Mouse (Mus musculus) bone marrow macrophage, adult 2 months (primary cell): ENCODE results near the gene Ficd. TPM values are rescaled to one million over a fixed set of nuclear protein-coding genes. Genes with fewer than 3 reads are reported as not detected.
"Not testable (repeated sequence)": the region's sequence is repeated elsewhere in the genome, so short reads cannot be mapped to it uniquely, and the experiment has no call there.

Experiments
- H3K27ac ChIP-seq: 2 replicates; pipeline ENCODE4 v1.5.1; 2012; ENCODE audit warnings: low read depth, low read length; ENCODE audit not compliant: insufficient read depth
- H3K4me1 ChIP-seq: 2 replicates; pipeline ENCODE4 v1.6.1; 2012; ENCODE audit warnings: low read length; ENCODE audit not compliant: control insufficient read depth, insufficient read depth
- H3K4me3 ChIP-seq: 2 replicates; pipeline ENCODE4 v1.5.1; 2012; ENCODE audit warnings: mild to moderate bottlenecking, low read length, moderate library complexity; ENCODE audit not compliant: insufficient read depth
- CTCF ChIP-seq: IDR thresholded peaks from 2 replicates; pipeline ENCODE4 v1.5.1; 2012; ENCODE audit warnings: low read depth, mild to moderate bottlenecking, low read length, moderate library complexity
- POLR2A ChIP-seq: IDR thresholded peaks from 2 replicates; pipeline ENCODE4 v1.6.1; 2012; ENCODE audit warnings: mild to moderate bottlenecking, low read depth, low read length, borderline replicate concordance
- polyA plus RNA-seq: library from polyadenylated mRNA; stranded (reverse); fragments of >200 nt; gene quantifications from 2 replicates; pipeline ENCODE4 v1.2.4, GENCODE M21; 2012; ENCODE audit not compliant: missing spikeins, insufficient read depth, insufficient read length

Ficd gene
- polyA plus RNA-seq, 1 experiment: 3.0 TPM

GRCm38 (mm10) chr5:113772905-113773519 is 37.4 kb downstream of the Ficd start:
- peak overlapping the region; percentile 29; the same call in 1 of the 2 replicates for H3K27ac ChIP-seq
- TF ChIP-seq POLR2A (no peak), CTCF (no peak)
- peak overlapping the region; percentile 91 for H3K4me3 ChIP-seq
- H3K4me1 ChIP-seq: peaks cover 37% of the 10 kb centered on the region

DNA sequence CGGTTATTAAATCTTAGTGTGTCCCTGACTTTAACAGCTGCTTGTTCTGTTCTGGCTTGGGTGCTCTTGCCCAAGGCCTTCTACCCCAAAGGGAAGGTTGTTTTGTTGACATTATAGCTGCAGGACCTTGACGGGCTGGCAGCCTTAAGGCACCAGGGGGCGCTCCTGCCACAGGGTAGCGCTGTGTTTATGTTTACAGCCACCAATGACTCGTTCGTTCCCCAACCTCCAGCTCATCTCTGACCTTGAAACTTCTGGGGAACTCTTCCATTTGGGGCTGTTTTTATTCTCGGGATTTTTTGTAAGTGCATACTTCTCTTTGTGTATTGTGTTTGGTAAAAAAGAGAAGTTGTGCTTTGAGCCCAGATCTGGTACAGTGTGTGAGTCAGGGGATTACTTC is 38.1 kb downstream of the Ficd start:
- TF ChIP-seq POLR2A (no peak), CTCF (peak; percentile 87)
- H3K4me3 ChIP-seq: peak overlapping the region; percentile 91
- H3K27ac ChIP-seq: peak overlapping the region; percentile 58
- peaks cover 33% of the 10 kb centered on the region for H3K4me1 ChIP-seq

- TF ChIP-seq CTCF: no peak
- TF ChIP-seq POLR2A: no peak
- Histone ChIP-seq H3K4me3 (no peak overlapping the region), H3K4me1 (peaks cover 29% of the 10 kb centered on the region), H3K27ac (peak overlapping the region; percentile 94)
Observed at GRCm38 (mm10) chr5:113775585-113775984, 40.0 kb downstream of the Ficd start.

DNA sequence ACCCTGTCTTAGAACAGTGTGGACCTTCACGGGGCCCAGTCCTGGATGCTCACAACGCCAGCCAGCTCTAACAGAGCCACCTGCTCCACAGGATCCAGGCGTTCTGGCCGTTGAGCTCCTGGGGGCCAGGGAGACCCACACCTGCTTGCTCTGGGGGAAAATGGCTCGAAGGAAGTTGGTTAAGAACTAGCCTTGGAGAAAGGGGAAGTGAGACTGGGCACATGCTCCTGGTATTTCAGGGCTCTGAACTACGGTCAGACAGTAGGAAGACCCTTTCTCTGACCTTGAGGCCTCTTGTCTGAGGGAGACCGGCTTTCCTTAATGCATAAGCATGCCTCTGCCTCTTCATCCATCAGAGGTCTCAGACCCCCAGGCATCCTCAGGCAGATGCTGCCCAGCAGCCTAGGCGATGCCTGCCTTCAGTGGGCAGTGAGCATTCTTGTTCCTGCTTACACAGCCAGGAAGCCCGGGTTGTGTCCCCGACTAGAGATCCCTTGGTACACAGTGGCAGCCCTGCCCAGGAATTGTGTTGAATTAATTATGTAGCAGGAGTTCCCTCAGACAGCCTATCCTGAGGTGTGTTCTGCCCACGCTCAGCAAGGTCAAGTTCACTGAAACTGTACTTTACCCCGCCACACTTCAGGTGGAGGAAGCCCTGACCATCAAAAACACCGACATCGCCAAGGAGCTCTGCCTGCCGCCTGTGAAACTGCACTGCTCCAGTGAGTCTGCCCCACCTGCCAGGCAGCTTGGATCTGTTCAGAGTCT is 40.7 kb downstream of the Ficd start:
- TF ChIP-seq CTCF: no peak
- no peak for TF ChIP-seq POLR2A
- Histone ChIP-seq H3K27ac (peak overlapping the region; percentile 94), H3K4me3 (no peak overlapping the region)

GRCm38 (mm10) chr5:113776896-113777226 is 41.3 kb downstream of the Ficd start:
- no peak overlapping the region for H3K4me3 ChIP-seq
- peaks cover 29% of the 10 kb centered on the region for H3K4me1 ChIP-seq
- TF ChIP-seq POLR2A (no peak), CTCF (no peak)
- peak overlapping the region; percentile 94 for H3K27ac ChIP-seq

More for the DNA sequence above, 40.7 kb downstream of the Ficd start:
- peaks cover 29% of the 10 kb centered on the region for H3K4me1 ChIP-seq

GRCm38 (mm10) chr5:113777728-113778127 is 42.1 kb downstream of the Ficd start:
- not testable (repeated sequence) for H3K27ac ChIP-seq, H3K4me3 ChIP-seq
- peaks cover 29% of the 10 kb centered on the region for H3K4me1 ChIP-seq

GRCm38 (mm10) chr5:113779569-113779968 is 44.0 kb downstream of the Ficd start:
- Histone ChIP-seq H3K27ac (no peak overlapping the region), H3K4me1 (peaks cover 33% of the 10 kb centered on the region), H3K4me3 (no peak overlapping the region)
- TF ChIP-seq CTCF (no peak), POLR2A (no peak)

DNA sequence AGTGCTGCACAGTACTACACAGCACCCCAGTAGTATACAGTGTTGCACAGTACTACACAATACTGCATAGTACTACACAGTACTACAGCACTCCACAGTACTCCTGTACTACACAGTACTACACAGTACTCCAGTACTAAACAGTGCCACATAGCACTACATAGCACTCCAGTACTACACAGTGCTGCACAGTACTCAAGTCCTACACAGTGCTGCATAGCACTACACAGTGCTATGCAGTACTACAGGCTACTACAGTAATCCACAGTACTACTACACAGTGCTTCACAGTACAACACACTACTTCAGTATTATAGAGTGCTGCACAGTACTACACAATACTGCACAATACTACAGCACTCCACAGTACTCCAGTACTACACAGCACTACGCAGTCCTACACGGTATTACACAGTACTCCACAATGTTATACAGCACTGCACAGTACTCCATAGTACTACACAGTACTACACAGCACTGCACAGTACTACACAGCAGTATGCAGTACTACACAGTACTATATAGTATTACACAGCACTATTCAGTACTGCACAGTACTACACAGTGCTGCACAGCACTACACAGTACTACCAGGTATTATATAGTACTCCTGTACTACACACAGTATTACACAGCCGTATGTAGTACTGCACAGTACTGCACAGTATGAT is 44.6 kb downstream of the Ficd start:
- H3K4me3 ChIP-seq: no peak overlapping the region
- TF ChIP-seq POLR2A: no peak
- no peak for TF ChIP-seq CTCF

GRCm38 (mm10) chr5:113780763-113781162 is 45.2 kb downstream of the Ficd start:
- TF ChIP-seq POLR2A (no peak), CTCF (no peak)
- no peak overlapping the region for H3K27ac ChIP-seq
- H3K4me1 ChIP-seq: peaks cover 27% of the 10 kb centered on the region
- H3K4me3 ChIP-seq: no peak overlapping the region

More for the DNA sequence above, 44.6 kb downstream of the Ficd start:
- H3K27ac ChIP-seq: no peak overlapping the region
- H3K4me1 ChIP-seq: peaks cover 30% of the 10 kb centered on the region

DNA sequence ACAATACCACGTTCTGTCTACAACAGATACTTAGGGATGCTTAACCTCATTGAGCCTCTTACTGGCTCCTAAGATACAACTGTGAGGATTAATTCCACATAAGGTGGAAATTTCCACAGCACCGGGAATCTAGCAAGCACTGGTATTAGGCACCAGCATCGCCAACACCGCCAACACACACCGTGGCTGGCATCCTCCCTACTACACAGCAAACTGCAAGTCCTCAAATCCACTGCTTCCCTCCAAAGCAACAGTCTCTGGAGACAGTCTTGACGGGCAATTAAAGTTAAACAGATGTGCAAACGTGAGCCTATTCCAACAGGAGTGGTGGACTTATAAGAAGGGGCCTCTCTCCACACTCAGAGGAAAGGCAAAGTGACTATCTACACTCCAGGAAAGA is 45.7 kb downstream of the Ficd start:
- H3K4me1 ChIP-seq: peaks cover 24% of the 10 kb centered on the region
- no peak overlapping the region for H3K27ac ChIP-seq
- TF ChIP-seq POLR2A (no peak), CTCF (no peak)
- H3K4me3 ChIP-seq: no peak overlapping the region
